Mouse (Mus musculus) G1E (cell line): ENCODE measurements around the gene Opa1.

Source experiments
- CTCF ChIP-seq: IDR thresholded peaks from 2 replicates; pipeline ENCODE4 v1.5.1; 2012; ENCODE audit warnings: low read depth, low read length, inconsistent platforms, mixed read lengths
- POLR2AphosphoS5 ChIP-seq: IDR thresholded peaks from 2 replicates; pipeline ENCODE4 v1.6.1; 2012; ENCODE audit warnings: low read depth, low read length, inconsistent platforms; ENCODE audit not compliant: insufficient replicate concordance

DNA sequence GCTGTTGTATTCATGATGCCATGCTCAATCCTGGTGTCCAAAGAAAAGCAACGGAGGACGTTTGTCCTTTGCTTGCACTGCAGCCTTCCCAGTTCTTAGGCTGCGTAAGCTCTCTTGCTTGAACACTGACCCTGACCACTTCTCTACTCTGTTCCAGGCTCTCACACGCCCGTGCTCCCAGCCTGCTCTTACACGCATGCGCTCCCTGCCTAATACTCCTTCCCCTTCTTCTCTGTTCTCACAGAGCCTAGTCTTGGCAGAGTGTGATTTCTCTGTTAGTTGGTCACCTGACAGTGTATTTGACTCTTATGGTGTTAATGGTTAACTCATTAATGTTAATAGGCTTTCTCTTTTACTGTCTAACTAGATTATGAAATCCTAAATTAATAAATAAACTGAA, 28.0 kb downstream of the Opa1 start:
- TF ChIP-seq CTCF (no peak), POLR2AphosphoS5 (no peak)
